Mouse (Mus musculus) myocyte (in vitro differentiated cells): Measurements from ENCODE around the gene Glrx.

Experiments used
- MYOD1 ChIP-seq, 3 experiments: IDR thresholded peaks; one replicate each; pipeline ENCODE4 v1.6.1; 2011; ENCODE audit warnings: control low read depth in 2 of 3, low read depth in 2 of 3, mild to moderate bottlenecking in 2 of 3, moderate library complexity in 1 of 3; ENCODE audit not compliant: insufficient read length in 2 of 3, control insufficient read depth in 1 of 3
- POLR2A ChIP-seq: IDR thresholded peaks from one replicate; pipeline ENCODE4 v1.6.1; 2011; ENCODE audit warnings: low read depth, mild to moderate bottlenecking, control low read depth, moderate library complexity; ENCODE audit not compliant: insufficient read length
- REST ChIP-seq: IDR thresholded peaks from one replicate; pipeline ENCODE4 v1.6.1; 2011; ENCODE audit warnings: mild to moderate bottlenecking, control low read depth, moderate library complexity; ENCODE audit not compliant: insufficient read depth, insufficient read length
- SRF ChIP-seq: IDR thresholded peaks from one replicate; pipeline ENCODE4 v1.6.1; 2011; ENCODE audit warnings: low read depth; ENCODE audit not compliant: control insufficient read depth, insufficient read length
- TCF12 ChIP-seq: IDR thresholded peaks from one replicate; pipeline ENCODE4 v1.6.1; 2011; ENCODE audit warnings: mild to moderate bottlenecking, control low read depth; ENCODE audit not compliant: poor library complexity, insufficient read depth, severe bottlenecking

DNA sequence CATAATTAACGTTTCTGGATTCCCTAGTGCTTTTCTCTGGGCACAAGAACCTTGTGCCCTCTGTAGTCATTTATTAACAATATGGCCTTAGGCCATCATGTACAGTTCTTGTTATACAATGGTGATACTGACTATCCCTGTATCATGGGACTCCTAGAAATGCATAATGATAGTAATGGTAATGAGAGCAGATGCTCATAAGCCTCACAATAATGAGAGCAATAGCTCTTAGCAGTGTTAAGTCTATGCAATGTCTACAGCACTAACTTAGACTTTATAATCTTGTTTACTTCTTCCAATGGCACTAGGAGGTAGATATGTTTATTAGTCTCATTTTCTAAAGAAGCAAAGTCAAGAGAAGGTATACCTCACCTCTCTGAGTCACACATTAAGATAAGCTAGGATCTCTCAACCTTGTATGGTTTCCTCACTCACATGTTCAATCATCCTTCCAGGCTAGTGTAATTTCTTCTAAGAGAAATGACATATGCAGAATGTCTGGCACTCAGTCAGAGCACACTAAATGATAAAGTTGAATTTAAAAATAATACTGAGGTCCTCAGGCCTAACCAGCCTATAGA lies 19.7 kb downstream of the Glrx start:
- TF ChIP-seq SRF (no peak), POLR2A (no peak), MYOD1 (IDR thresholded peaks at IDR 0.05; ENCODE audit: control insufficient read depth in 1 of 3, insufficient read length in 2 of 3, low read depth in 2 of 3) (no peak), REST (no peak), TCF12 (no peak)
